Mouse (Mus musculus) retina, adult 2 months (tissue): ENCODE data around the gene Prss35.
A peak's percentile ranks its signal among the peaks of the same experiment; 100 is the strongest.

Source experiments
- DNase-seq: peaks from one replicate; pipeline ENCODE4 v3.0.0-alpha.2; 2012; ENCODE audit warnings: low read depth, low spot score

The Prss35 gene

DNA sequence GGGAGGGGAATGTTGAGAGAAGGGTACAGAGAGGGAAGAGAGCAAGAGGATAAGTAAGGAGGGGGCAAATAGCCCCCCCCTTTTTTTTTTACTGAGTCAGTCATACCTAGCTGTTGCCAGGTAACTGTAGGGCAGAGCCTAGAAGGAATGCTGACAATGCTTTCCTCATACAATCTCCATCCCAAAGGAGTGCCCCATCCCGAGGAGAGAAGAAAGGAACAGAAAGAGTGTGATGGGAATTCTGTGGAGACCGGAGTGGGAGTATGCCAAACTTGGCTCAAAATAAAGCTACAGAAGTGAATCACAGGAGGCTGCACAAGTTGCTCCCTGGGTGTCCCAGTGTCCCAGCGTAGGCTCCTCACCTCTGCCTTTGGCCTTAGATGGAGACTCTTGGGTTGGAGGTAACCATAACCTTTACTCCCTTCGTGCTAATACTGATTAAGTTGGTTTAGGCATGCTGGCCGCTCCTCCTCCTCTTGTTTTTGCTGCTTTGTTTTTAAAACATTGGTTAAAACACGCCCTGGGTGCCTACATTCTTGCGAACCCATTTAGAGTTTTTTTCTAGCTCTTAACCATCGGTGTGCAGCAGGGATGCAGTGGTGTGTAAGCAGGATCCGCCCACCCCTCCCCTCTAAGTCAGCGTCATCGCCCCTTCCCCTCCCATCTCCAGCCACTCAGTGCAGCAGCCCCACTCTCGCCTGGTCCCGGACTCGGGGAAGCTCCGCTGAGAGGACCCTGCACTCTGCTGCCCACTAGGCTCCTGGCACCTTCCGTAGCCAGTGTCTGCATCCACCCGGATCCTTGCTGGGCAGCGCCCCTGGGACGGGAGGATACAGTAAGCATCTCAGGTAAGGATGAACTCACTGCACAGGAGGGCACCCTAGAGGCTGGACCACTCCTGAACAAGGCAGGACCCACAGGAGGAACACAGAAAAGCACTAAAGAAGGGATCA is at the start of gene Prss35:
Prss35 (plus strand) TSS at position 691 of the 953 bp plus-strand sequence.
- peak; percentile 4 for DNase-seq

DNA sequence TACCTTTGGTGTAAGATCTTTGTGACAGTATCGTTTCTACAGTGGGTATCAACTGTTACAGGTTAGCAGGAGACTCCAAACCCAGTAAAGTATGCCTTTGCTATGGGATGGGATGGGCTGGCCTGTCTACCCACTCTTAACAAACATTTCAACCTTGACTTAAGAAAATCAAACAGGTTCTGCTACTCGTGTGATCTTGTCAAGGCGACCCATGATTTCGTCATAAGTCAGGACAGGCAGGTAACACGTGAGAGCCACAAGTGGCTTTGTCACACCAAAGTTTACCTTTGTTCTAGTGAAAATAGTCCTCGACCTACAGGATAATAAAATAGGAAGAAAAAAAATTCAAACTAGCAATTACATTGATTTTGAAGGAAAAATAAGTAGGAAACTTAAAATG is 49.5 kb upstream of the Prss35 start:
- DNase-seq: no peak

GRCm38 (mm10) chr9:86694644-86695043 is 48.8 kb upstream of the Prss35 start:
- DNase-seq: no peak

DNA sequence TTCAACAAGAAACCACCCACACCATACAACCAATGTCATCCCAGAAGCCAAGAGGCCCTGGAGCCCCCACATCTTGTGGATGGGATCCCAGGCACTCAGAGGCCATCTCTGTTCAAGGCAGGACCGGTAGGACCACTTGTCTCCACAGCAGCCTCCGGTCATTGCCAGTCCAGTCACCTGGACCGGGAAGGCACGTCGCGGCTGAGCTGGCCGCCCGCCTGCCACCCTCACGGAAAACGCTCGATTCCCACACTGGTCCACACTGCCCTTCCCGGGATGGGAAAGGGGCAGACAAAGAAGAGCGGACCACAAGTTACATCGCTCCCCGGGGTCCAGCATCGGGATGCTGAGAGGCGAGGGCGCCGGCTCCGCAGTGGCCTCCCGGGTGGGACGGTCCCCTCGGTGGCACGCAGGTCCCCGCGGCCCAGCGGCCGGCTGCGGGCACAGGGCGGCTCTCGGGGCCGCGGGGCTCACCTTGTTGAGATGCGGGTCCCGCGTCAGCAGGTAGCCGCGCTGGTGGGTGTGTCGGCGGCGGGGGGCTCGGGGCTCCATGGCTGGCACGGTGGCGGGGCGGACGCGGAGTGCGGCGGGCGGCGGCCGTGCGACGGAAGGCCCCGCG is 48.1 kb upstream of the Prss35 start:
- DNase-seq: no peak

- no peak for DNase-seq
These were observed 47.6 kb upstream of the Prss35 start, which contains the start of gene Me1 for GRCm38 (mm10) chr9:86695818-86696261. TSS of gene Me1 (minus strand) at chr9:86695953.

DNA sequence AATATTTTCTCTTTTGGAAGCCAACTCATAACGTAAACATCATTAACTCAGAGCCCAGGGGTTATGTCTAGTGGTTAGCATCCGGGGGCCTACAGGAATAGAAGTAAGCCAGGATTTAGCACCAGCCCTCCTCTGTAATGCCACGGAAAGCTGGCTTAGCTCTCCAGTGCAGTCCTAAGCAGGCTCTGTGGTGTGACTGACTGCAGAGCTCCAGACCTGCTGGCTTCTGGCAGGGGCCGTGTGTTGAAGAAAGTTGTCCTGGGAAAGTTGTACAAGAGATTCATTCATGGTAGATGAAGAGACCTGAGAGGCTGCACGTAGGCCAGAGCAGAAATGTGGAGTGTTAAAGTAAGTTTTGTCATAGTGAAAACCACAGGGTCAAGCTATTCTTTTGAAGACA is 42.2 kb upstream of the Prss35 start:
- peak; percentile 83 for DNase-seq

DNA sequence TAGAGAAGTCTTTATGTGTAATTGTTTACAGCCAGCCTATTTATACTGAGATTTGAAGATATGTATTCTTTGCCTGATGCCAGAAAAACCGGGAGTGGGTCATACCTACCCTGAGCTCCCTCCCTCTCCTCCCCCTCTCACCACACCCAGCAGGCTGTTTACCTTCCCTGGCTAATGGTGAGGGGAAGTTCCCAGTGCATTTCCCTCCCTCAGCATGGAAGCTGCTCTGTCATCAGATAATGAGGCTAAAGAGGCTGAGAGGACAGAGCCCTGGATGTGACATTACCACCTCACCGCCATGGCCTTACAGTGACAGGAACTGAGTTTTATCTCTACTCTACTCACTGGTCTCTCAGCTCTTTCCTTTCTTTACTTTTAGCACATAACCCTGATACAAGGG is 41.6 kb upstream of the Prss35 start:
- peak; percentile 49 for DNase-seq

- DNase-seq: no peak
These were observed 36.0 kb upstream of the Prss35 start for GRCm38 (mm10) chr9:86707431-86707830.

GRCm38 (mm10) chr9:86708921-86709320 is 34.5 kb upstream of the Prss35 start:
- no peak for DNase-seq

DNA sequence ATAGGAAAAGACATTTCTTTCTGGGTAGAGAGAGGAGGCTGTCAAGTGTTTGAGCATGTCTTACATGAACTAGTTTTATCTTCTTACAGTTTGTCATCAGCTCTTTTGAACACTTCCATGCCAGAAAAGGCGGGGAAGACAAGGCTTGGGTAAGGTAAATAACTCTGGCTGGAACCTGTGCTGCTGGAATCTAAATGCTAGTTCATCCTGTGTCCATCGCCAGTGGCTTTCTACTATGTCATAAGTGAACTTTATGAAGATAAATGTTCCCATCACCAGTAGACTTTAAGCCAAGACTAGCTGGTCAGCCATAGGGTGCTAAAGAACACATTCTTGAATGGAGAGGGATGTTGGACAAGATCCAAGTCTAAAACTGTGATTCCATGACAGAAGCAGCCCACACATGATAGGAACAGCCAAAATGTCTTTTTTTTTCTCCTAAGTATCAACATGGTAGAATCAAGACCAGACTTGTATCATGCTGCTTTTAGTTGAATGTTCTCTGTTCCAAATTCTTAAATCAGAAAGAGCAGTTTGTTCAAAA is 33.3 kb upstream of the Prss35 start:
- no peak for DNase-seq

GRCm38 (mm10) chr9:86712648-86713047 is 30.8 kb upstream of the Prss35 start:
- DNase-seq: no peak

- no peak for DNase-seq
These were observed 29.4 kb upstream of the Prss35 start for GRCm38 (mm10) chr9:86714089-86714488.

- no peak for DNase-seq
These were observed 26.9 kb upstream of the Prss35 start for GRCm38 (mm10) chr9:86716540-86716939.

DNA sequence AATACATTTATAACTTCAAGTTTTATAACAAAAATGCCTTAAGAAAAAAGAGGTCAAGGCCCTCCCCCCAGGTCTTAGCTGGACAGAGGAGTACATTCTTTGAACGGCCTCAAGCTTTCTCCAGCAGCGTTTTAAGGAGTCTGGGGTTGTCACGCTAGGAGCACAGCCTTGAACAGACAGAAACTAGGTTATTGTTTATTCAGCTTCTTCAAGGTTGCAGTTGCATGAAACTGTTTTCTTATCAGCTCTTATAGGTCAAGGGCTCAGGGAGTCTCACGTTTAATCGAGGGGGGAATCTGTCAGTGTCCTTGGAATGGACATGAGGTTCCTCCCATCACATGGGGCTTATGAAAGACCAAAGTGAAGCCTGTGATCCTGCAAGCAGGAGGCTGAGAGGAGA is 26.3 kb upstream of the Prss35 start:
- DNase-seq: no peak

- no peak for DNase-seq
These were observed 23.2 kb upstream of the Prss35 start for GRCm38 (mm10) chr9:86720227-86720626.

DNA sequence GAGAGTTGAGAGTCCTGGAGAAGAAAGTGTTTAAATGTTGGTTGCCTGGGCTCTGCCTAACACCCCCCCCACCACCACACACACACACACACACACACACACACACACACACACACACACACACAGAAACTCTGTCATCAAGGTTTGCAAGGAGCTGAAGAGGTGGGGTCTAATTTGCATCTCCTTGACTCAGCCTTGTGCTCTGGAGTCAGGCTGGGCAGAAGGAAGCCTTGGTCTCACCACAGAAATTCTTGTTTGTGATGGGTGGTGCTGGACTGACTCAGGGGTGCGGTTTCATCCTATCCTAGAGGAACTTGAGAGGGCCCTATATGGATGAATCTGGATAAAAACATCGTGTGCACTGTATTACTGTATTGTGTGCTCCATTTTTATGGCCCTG is 22.7 kb upstream of the Prss35 start:
- no peak for DNase-seq

- DNase-seq: no peak
These were observed 18.4 kb upstream of the Prss35 start for GRCm38 (mm10) chr9:86725066-86725465.

DNA sequence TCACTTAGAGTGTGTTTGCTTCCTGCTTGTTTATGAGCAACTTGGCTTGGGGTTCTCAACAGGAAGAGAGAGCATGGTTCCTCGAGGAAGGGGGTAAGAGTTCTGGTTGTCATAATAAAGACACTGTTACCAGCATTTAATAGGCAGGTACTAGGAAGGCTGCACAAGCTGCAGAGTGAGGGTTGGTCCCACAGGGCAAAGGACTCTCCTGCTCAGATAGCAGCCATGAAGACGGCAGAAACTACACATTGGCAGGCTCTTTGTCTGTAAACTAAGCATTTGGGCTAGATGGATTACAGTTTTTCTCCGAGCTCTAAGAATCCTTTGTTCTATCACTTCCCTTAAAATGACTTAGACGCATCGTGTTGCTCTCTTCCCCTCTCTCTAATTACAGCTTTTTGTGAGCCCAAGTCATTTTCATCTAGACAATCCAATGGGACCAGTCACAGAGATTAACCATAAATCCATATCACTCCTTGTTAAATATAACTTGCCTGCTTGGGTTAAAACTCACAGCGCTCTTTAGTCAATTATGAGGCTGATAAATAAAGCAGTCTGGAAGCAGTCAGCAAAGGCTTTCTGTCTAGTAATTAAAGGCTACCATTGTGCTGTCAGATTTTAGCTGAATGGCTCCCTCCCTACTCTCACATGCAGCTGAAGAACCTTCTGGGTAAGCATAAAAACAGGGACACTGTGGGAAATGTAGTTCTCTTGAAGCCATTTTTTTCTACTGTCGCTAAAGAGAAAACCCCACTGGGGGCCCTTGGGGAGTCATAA is 17.7 kb upstream of the Prss35 start:
- no peak for DNase-seq

GRCm38 (mm10) chr9:86726381-86726720 is 17.1 kb upstream of the Prss35 start:
- DNase-seq: no peak

- no peak for DNase-seq
These were observed 15.1 kb upstream of the Prss35 start for GRCm38 (mm10) chr9:86728214-86728814.

GRCm38 (mm10) chr9:86729084-86729483 is 14.4 kb upstream of the Prss35 start:
- no peak for DNase-seq
